Mouse (Mus musculus) erythroid progenitor cell, adult 5-6 weeks (primary cell): Measurements from ENCODE around the gene Mettl16. TPM values are rescaled to one million over a fixed set of nuclear protein-coding genes. Genes with fewer than 3 reads are reported as not detected.
A peak's percentile ranks its signal among the peaks of the same experiment; 100 is the strongest.

ENCODE experiments used
- ATAC-seq: replicated peaks from 2 replicates; pipeline ENCODE4 v1.8.0; 2016; ENCODE audit warnings: moderate number of reproducible peaks, mild to moderate bottlenecking, moderate TSS enrichment, inconsistent platforms; ENCODE audit not compliant: poor library complexity, low FRiP score, severe bottlenecking
- total RNA-seq, 2 experiments: library from RNA; stranded (forward) in 1 of 2; stranded (reverse) in 1 of 2; fragments of 150-400 nt in 1 of 2; fragments of 186-747, 209-891 nt in 1 of 2; gene quantifications; 2 replicates each; pipeline versions ENCODE4 v1.2.3 to v1.2.4; 2015 to 2017; ENCODE audit warnings: low replicate concordance in 2 of 2

Gene Mettl16
- total RNA-seq (2015; ENCODE audit: low replicate concordance): 2.5 and 5.0 TPM in 2 replicates
- total RNA-seq (2017; ENCODE audit: low replicate concordance): 3.1 and 5.4 TPM in 2 replicates

DNA sequence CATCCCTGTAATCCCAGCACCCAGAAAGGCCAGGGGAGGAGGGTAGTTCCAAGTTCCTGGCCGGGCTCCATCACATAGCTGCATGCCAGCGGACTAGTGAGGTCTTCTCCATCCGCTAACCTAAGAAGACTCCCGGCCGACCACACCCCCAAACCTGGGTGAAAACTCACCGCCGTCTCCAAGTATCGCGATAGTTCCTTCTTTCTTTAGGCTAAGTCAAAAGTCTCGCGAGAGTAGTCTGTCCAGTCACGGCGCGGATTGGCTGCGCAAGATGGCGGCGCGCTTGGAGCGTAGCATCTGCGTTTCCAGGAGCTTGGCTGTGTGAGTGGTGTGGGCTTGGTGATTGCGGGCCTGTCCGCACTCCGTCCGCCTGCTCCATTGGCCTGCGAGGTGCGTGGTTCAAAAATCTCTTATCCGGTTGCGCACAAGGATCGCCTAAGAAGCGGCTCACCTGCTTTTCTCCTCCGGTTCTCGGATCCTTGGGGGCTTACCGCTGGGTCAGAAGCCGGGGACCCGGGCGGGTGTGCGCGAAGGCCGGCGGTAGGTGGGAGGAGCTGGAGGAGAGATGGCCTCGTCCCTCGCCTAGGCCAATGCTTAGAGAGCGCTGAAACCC is at the start of gene Mettl16:
Gene Mettl16 (plus strand): TSS at position 236 of the 613 bp plus-strand sequence.
- ATAC-seq: peak; percentile 95

DNA sequence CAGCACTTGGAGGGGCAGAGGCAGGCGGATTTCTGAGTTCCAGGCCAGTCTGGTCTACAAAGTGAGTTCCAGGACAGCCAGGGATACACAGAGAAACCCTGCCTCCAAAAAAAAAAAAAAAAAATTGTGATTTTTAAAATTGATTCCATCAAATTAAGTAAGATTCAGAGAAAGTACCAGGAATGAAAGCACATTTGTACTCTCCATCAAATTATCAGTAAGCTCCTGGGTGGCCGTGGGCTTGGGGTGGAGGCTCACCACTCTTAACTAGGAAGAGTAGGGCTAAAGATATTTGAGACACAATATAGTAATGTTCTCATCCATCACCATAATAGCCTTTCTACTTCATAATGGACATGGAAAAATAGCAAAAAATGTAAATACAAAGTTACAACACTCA is 49.5 kb upstream of the Mettl16 start:
- ATAC-seq: no peak

DNA sequence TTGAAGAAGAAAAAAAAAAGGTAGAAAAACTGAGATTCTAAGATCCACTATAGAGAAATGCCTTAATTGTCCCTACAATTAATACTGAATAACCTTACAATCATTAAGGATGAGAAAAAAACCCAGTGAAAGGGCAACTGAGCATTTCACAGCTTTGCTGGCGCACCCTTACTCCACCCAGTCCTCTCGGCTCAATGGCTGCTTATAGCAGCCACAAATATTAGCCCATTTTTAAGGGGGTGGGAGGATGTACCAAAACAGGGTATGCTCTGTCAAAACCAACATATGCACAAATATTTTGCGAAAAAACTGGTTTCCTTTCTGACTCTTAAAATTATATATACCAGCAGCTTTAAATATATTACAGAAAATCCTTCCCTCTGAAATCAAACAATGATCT is 48.7 kb upstream of the Mettl16 start:
- no peak for ATAC-seq

DNA sequence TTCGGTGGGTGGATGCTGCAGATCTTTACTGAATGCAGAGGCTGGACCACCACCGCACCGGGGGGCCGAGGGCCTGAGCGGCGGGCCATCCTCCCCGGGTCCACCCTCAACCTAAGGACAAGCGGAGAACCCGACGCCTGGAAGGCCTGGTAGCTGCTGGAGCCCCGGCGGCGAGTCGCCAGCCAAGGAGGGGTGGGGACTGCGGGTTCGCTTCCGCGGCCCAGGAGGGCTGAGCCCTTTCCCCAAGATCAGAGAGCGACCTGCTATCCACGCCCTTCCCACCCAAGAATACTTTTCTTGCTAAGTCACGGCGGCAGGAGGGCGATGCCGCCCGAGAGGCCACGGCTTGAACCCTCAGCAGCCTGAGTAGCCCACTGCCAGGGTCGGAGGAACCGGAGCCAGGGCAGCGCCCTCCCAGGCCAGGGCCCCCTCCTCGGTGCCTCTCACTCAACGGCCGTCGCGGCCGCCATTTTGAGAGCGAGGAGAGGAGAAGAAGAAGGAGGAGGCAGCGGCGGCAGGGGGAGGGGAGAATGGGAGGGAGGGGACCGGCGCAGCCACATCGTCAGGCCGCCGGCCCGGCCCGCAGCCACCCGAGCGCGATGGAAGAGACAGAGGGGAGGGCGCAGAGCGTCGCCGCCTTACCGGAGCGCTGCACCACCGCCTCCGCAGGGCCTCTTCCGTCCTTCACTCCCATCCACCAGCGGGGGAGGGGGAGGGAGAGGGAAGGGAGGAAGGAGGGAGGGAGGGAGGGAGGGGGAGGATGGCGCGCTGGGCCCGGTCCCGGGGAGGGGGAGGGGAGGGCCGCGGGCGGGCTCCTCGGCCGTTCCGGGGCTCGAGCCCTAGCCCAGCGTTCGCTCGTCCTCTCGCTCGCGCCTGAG is 47.0 kb upstream of the Mettl16 start:
- ATAC-seq: peak; percentile 78

DNA sequence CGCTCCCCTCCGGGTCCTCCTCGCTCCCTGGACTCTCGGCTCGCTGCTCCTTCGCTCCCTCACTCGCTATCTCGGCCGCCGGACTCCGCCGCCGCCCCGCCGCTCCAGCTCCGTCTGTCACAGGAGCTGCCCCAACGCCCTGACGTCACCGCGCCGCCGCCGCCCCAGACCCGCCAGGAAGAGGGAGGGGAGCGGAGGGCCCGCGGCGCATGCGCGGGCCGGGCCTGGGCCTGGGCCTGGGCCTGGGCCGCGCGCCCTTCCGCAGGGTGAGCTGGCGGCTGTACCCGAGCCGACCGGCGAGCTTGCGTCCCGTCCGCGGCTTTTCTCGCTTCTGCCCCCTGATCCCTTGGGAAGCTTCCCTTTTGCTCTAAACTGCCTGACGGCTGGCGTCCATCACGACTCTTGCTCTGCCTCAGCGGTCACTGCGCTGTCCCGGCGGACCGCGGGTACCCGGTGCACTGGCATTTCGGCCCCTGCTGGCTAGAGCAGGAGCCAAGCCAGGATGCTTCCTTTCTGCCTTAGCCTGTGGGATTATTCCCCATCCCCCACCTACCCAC is 46.3 kb upstream of the Mettl16 start, which contains the start of gene Pafah1b1:
Gene Pafah1b1 (minus strand): TSS at position 436 of the 557 bp plus-strand sequence.
- ATAC-seq: peak; percentile 88

DNA sequence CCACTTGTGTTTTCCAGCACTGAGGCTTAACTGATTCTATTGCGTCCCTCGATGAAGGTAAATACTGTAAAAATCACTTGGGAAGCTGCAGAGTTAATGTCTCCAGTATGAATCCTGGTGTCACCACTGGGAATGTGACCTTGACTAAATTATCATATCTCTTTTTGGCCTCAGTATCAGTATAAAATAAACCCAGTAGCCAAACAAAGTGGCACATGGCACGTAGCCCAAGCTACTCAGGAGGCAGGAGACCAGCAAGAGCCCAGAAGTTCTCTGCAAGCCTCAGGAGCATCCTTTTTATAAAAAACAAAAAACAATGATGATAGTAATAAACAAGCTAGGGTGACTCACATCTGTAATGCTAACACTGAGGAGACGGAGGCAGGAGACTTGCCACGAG is 45.4 kb upstream of the Mettl16 start:
- no peak for ATAC-seq

DNA sequence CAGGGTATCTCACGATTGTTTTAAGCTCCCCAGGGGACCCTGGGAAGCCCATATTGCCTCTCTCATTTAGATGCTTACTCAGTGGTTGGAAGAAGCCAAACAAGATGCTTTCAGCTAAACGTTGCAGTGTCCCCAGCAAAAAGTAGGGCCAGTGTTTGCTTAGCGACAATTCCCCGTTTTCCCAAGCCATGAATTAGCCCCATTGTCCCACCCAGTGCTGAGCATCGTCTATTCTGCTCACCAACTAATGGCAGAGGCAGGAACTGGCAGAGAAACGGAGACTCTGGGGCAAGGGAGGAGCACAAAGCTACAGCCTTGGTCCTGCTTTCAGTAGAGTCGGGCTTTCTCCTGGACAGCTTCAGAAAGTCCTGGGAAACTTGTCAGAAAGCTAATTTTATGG is 35.7 kb upstream of the Mettl16 start:
- no peak for ATAC-seq

DNA sequence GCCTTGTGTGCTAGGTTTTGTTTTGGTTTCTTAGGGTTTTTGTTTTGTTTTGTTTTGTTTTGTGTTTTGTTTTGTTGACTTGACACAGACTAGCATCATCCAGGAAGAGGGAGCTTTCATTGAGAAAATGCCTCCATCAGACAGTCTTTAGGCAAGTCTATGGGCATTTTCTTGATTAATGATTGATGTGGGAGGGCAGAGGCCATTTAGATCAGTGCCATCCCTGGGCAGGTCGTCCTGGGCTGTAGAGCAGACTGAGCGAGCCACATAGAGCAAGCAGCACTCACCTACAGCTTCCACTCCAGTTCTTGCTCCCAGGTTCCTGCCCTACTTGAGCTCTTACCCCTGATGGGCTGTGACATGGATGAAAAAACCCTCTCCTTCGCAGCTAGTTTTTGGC is 32.8 kb upstream of the Mettl16 start:
- no peak for ATAC-seq

DNA sequence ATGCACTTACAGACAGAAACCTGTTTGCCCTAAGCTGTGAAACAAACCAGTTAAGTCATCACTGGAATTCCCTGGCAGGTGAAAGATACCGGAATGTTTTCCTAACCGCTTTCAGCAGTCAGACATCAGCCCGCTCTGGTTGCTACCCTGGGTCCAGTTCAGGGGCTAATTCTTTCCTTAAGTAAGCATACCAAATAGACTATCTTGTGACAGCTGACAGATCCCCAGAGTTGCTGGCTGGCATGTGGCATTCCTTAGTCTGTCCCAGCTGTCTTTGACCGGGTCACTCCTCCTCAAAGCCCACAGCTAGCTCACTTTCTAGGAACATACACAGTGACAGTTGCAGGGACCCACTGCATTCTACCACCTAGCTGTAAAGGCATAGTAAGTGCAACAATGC is 22.6 kb upstream of the Mettl16 start:
- no peak for ATAC-seq

DNA sequence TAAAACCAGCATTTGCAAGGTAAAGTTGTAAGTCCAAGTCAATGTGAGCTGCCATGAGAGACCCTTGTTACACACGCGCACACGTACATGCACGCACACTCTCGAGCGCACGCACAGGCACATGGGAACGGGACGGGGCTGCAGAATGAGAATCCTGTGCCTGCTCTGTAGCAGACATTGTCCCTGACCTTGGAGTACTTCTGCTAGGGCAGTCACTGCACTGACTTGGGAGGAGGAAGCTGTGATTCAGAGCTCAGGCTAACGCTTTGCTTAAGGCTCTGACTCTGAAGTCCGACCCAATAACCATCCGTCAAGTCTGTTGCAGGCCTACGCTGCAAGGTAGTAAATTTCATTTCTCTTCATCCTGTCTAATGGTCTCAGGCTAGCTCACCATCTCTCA is 21.4 kb upstream of the Mettl16 start:
- no peak for ATAC-seq

DNA sequence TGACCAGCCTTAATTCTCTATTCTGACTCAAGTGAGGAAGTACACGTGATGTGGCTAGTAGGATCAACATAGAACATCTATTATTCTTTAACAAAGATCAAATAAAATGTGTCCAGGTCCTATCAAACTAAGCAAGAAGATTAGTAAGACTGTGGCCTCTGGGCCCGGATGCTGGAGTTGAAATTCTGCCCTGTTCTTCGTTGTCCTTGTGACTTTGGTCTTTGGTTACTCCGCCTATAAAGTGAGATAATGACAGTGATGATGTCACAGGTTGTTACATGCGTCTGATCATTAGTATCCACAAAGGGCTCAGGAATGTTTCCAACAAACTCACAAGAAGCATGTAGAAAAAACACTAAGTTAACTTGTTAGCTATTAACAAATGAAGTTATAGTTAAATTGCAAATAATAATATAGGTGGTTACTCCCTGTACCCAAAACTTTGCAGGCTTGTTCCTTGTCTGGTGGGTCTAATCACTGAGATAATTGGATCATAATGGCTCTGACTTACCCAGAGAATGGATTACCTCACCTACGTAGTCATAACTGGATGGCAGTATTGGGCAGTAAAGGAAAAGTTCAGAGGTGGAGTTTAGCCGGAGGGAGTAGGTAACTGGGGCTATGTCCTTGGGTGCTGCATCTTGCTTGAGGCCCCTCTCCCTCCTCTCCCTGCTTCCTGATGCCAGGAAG is 19.8 kb upstream of the Mettl16 start:
- ATAC-seq: no peak

DNA sequence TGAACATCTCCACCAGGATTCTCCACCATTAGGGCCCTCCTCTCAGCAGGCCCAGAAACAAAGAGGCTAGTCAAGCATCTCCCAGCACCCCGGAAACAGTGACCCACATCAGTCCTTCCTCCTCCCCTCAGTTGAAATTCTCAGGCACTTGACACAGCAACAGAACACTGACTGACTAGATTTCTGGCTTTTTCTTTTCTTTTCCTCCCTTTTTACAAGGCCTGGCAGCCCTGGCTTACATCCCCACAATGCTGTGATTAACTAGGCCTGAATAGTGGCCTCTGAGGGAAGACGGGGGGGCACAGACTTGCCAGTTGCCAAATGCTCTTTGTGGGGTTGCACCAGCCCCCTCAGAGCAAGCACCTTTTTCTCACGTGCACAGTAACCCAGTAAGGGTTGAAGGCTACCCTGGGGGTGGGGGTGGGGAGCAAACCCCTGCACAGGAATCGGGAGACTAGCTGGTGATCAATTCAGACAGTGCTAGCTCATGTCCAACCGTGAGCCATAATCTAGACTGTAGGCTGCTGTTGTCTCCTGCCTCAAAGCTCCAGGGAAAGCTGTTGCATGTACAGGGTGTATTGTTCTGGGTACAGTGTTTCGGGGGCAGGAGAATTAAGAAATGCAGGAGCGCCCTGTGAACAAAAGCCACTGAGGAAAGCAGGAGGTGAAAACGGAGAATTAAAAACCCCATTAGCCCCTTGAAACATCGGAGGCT is 19.1 kb upstream of the Mettl16 start:
- ATAC-seq: no peak

DNA sequence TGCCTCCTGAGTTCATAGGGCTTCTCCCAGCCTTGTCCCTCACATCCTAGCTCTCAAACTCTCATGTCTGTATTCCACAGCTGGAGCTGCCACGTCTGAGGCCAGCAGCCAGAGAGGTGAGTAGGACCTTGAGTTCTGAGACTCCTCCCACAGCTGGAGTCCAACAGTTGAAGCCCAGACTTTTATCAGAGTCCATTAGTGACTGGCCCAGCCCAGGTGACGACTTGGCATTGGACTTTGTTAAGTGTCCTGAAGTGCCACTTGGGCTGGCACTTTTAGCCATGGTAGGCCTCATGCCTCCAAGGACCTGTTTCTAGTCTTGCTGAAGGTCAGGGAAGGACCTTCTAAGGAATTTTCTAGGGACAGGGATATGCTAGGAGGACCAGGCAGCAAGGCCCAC is 14.0 kb upstream of the Mettl16 start:
- ATAC-seq: no peak

DNA sequence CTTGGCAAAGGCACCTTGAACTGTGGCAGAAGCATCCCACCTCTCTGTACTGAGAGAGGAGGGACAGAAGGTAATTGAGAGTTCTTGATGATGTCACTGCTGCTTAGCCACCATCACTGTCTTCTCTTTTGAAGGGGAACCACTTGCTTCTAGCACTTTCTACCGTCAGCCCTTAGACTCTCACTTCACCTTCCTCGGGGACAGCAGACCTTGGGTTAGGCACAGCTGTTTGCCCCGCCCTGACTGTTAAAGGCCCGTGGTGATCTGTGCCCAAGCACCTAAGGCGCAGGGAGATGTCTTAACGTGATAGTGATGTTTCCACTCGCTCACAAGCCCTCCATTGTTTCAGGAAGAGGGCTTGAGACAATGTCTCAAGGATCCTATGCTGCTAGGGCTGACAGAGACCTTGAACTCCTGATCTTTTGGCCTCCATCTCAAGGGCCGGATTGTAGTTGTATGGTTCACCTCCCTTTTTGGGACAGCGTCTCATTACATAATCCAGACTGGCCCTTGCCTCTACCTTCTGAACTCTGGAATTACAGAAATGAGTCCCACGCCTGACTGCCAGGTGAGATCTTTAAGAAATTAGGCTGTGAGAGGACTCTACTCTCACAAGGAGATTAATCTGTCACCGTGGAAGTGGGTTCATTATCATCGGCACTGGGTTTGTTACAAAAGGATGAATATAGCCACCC is 9.5 kb upstream of the Mettl16 start:
- ATAC-seq: no peak

DNA sequence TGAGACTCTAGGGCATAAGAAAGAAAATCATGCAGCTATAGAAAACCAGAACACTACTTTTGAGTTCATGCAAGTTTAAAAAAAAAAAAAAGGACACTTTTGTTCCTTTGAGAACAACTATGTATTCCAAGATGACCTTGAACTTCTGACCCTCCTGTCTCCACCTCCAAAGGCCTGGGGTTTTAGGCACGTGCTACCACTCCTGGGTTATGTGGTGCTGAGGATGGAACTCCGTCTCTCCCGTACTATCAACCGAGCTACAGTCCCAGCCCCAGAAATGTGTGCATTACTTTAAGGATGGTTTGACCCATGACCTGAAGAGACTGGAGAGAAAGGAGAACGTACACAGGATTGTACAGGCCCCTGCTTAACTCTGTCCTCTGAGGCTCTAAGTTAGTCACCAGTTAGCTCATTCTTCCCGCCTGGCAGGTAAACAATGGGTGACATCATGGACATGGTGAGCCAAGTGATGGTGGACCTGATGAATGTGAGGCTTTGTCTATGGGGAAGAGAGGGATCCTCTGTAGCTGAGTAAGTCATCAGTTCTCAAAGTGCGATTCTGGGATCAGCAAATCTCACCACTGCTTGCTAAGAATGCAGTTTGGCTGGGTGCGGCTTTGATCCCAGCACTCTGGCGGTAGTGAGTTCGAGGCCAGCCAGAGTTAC is 6.5 kb upstream of the Mettl16 start:
- no peak for ATAC-seq

DNA sequence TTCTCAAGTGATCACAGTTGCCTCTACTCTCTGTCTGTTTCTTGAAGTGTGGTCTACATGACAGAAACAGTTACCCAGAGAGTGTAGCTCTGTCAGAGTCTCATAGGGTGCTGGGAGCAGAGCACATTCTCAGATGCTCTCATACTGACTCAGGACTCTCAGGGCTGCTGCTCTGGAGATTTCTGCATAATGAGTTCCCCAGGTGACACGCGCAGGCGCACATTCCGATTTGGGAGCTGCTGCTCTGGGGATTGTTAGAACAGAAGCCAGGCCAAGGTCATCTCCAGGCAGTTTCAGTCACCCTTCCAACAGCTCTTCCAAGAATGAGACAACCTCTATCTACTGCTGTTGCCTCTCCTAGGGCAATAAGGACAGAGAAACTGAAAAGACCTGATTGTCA is 3.2 kb upstream of the Mettl16 start:
- ATAC-seq: no peak

DNA sequence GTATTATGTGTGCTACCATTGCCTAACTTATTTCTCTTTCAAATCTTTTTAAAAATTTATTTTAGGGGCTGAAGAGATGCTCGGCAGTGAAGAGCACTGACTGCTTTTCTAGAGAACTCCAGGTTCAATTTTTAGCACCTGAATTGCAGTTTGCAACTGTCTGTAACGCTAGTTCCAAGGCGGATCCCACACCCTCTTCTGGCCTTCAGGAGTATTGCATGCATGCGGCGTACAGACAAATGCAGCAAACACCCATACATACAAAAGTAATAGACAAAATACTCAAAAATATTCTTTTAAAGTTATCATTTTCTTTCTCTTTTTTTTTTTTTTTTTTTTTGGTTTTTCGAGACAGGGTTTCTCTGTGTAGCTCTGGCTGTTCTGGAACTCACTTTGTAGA is 2.6 kb upstream of the Mettl16 start:
- no peak for ATAC-seq

DNA sequence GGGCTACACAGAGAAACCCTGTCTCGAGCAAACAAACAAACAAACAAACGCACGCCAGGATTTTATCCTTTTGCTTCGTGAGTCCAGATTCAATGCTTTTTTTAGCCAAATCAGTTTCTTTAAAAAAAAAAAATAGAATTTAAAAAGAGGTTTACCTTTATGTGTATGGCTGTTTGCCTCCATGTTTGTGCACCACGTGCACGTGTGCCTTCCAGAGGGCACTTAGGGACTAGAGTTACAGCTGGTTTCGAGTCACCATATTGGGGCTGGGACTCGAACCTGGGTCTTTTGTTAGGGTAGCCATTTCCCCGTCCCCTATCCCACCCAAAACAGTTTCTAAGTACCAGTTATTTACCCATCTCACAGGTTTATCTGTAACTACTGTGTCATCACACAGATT is 593 bp upstream of the Mettl16 start:
- no peak for ATAC-seq

DNA sequence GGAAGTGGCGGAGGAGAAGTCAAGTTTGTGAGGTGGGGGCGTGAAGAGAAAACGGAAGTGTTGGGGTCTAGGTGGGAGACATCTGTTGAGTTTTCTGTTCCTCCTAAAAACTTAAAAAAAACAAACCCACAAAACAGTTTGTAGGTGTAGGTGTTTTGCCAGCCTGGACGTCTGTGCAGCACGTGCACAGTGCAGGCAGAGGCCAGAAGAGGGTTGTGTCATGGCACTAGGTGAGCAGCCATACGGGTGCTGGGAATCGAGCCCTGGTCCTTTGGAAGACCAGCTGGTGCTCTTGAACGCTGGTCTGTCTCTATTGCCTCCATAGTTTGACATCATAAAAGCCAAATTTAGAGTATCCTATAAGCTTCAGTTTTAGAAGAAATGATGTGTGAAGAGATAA is 604 bp downstream of the Mettl16 start:
- no peak for ATAC-seq
